Mouse (Mus musculus) kidney, adult 9 months (tissue): ENCODE data around the gene Rab3ip.

ENCODE experiments used
- DNase-seq: peaks from one replicate; pipeline ENCODE4 v3.0.0; 2022

Gene Rab3ip

DNA sequence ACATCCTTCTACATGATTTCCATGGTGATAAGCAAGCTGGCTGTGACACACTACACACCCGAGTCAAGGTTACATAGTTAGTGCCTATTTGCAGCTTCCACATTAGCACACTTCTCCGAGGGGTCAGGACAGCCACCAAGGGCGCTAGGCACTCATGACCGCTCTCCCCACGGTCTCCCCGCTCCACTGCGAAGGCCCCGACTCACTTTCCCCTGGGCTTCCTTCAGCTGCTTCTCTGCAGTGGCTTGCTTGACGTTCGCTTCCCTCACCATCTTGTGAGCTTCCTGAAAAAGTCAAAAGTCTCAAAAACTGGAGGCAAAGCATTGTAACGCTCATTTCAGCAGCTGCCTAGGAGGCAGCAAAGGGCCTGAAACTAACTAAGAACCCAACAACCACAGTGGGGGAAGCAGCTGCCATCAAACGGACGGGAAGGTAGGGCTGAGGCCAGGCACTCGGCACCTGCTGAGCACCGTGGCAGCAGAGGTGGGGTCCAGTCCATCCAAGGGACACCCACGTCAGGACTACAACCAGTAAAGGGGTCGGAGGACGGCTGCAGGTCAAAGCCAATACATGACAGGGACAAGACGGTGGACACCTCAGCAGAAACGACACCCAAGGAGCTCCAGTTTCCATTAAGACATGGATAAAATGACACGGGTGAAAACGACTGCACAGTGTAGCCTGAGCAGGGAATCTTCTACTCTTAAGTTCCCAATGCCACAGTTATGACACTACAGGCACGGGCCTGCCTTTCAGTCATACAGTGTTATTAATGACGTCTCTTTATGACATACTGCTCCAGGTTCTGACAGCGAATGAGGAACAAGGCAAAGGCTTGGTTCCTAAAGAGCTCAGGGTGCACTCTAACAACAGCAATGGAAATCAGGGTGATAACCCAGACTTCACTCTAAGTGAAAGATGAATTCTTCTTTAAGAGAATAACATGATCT is 30.9 kb downstream of the Rab3ip start:
- no peak for DNase-seq

DNA sequence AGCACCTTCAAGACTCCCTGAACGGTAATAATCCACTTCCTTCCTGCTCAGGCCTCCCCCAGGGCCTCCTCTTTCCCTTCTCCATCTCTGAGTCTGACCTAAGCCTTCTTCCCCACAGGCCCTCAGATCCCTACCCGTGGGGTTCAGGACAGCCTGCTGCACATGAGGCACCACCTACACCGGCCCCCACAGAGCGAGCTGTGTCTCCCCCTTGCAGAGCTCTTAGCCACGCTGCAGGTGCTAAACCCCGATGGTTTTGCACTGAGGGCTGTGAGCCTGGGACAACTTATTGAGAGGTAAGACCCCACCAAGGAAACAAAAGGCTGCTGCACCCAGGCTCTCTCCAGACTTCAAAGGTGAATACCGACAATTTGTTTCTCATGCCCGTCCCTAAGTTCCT is 34.0 kb downstream of the Rab3ip start:
- no peak for DNase-seq

DNA sequence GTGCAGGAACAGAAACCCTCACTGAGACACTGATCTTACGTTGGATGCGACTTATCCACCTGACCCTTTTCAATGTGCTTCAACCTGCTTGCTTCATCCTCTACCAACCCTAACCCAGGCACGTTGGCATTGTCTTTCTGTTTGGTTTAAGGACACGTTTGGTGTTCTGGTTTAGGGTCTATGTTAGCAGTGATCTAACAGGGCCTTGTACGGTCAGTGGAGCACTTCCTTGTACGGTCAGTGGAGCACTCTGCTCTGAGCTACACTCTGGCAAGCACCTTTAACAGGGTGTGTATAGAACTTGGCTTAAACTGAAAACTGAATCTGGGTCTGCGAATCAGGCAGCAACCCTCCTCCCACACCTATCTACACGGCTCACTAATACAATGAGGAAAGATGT is 35.3 kb downstream of the Rab3ip start:
- no peak for DNase-seq

DNA sequence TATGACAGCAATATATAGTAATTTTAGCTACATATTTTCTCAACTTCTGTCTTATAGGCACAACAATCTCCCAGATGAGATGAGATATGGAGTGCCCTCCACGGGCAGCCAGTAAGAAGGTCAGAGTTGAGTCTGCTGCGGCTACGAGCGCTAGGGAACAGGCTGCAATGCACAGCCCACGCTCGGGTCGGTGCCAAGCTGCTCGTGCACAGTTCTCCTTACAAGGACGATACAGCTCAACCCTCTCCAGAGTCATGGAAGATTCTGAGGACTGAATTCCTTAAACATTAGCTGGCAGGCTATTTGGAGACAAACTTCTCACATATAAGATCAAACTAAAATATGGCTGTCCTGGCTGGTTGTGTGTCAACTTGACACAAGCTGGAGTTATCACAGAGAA is 36.0 kb downstream of the Rab3ip start:
- no peak for DNase-seq

DNA sequence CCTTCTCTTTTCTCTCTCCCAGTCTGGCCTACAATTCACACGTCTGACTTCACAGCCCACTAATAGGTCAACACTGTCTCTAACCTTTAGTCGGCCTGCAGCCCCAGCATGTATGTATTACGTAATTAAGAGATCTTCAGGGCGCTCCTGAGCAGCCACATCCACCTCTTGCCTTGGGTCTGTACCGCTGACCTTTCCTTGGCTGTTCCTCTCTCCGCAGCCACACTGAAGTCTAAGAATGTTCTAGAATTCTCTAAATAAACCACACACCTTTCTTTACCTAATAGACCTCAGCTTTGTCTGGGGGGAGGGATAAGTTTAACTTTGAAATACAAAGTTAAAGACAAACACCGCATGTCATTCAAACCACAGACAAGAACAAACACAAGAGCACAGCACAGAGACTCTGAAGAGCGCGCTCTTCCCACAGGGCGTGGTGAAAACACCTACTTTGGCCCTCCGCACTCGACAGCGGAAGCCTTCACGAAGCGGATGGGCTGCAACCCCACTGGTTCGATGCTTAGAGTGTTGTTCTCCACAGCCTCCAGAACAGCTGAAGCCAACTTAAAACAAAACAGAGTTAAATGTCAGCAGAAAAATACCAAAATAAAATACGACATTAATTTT is 36.8 kb downstream of the Rab3ip start:
- DNase-seq = no peak

DNA sequence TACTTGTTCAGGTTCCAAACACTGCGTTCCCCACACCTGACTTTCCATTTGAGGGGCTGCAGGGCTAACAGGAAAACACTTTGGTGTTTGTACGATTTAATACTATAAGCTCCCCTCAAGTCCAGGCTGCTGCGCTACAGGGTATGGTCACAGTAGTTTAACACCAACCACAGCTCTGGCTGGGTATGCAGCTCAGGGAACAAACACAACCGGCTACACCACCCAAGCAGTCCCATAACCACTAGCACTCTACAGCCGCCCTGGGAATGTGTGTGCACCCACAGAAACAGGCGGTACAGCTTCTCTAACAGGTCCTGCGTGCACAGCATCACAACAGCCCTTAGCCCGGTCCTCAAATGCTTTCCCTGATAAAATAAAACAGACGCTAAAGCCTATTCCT is 37.7 kb downstream of the Rab3ip start:
- no peak for DNase-seq

DNA sequence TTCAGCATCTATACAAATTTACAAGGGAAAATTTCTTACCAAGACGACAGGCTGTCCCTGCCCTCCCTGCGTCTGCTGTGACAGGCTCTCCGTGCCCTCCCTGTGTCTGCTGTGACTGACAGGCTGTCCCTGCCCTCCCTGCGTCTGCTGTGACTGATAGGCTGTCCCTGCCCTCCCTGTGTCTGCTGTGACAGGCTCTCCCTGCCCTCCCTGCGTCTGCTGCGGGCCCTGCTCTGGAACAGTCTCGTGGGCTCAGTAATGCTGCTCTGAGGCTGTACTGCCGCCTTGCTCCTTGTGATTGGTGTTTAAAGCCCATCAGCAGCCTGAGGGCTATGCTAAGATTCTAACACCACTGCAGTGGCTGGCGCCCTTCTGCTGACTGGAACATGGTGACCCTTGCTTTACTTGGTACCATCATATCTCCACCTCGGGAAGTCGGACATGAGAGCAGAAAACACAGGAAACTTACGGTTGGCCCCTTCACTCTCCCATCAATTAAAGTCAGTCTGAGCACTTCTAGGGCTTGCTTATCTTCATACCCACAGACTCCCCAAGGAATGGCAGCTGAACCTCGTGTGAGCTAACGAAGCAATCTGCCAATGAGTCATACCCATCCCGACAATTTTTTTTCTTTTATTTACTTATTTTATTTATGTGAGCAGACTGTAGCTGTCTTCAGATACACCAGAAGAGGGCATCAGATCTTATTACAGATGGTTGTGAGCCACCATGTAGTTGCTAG is 41.5 kb downstream of the Rab3ip start:
- DNase-seq = no peak

DNA sequence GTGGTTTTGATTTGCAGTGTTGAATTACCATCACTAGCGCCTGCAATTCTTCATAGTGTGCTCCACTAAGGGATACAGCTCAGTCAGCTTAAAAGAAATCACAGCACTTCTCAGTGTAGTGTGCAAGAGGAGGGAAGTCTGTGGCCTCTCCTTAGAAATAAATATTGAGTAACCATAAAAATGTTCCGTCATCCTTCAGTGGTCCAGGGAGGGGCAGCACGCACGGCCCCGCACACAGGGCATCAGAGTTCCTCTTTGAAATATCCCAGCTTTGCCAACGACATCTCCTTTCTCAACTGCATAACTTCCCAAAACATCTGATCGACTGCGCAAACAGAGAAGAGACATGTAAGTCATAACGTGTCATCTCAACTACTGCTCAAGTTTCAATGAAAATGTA is 43.8 kb downstream of the Rab3ip start:
- DNase-seq = no peak

DNA sequence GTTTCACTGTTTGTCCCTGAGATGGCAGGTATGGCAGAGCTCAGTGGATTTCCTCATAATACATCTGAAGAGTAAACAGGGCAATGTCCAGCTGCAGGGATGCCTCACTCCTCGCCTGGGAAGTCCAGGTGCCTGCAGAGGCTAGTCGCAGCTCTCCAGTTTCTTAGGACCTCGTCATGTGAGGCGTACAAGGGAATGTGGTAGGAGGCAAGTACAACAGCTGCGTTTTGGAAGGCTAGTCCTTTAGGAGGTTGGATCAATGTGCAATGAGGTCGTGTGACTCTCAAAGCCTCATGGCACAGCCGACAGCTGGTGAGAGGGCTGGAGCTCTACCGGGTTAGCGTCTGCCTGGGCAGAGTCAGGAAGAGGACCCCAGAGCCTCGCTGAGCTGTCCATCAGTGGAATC is 46.1 kb downstream of the Rab3ip start:
- DNase-seq = no peak

DNA sequence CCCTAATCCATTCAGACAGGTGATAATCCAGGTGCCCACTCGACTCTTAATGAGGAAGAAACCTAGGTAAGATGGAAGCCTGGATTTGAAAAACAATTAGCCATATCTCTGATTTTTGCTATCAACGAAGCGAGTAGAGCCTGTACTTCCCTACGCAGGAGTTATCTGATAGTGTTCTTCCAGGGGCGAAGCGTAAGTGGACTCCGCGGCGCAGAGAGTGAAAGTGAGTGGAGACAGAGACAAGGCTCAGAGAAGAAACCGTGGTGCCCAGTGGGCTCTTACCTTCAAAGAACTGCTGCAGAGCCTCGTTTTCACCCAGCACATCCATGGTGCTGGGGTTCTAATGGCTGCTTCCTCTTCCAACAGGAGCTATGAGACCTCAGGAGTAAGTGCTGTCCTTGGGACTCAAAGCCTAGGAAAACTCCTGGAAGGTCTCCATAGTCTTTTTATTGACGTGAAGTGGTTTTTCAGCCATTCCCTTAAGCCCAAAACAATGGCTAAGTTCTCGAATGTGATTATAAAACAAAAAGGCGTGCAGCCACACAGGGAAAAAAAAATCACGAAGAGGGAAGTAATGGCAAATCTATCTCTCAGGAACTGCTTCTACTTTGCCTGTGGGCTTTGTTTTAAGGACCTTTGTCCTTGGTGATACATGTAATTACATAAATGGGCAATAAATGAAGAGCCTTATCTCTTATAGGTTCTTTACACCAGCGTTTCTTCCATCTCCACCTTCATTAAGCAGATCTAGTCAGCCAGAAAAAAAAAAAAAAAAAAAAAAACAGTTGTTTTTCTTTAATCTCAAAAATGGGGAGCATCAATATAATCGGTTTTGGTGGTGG is 54.0 kb downstream of the Rab3ip start, which contains the start of gene Myrfl:
Gene Myrfl, minus strand, starts transcription at position 584 of the 842 bp plus-strand sequence.
- DNase-seq = no peak

DNA sequence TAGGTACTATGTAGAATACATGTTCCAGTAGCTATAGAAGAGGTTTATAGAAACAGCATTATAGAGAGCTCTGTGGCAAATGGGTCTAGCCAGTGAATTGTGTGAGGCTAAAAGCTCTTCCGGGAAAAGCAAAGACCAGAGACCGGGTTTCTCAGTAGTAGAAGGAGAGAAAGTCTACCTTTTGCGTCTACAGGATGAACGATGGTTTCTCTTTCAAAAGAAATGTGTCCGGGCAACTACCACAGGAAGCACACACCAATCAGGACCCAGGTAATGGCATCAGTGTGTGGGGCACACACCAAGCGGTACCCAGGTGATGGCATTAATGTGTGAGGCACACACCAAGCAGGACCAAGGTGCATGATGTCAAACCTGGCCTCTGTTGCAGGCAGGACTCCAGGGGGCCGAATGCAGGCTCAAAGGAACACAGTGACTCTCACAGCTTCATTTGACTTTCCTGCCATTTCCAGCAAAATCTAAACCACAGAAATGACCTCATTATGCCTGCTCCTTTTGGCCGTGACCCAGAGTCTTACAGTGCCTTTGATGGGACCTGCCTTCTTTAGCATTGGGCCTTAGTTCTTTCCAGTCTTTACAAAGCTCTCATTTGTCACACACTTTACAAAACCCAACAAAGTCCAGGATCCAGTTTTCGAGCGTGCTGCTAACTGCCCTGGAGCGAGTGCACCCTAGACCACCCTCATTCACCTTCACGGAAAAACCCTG is 55.3 kb downstream of the Rab3ip start:
- DNase-seq = no peak

DNA sequence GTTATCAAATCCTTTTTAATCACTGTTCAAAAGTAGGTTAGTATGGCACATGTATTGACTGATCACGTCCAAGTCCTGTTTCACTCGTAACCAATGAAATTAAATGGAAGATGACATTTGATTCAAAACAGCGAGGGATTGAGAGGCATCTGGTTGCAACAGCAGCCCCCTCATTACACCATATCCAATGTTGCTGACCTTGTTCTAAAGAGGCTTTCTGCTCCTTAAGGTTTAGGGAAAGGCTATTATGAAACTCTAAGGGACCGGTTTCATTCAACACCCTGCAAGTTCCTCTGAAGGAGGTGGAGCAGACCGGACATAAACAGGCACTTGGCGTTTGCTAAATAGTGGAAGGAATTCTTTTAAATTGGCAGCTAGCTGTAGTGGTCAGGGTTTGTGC is 56.0 kb downstream of the Rab3ip start:
- no peak for DNase-seq

DNA sequence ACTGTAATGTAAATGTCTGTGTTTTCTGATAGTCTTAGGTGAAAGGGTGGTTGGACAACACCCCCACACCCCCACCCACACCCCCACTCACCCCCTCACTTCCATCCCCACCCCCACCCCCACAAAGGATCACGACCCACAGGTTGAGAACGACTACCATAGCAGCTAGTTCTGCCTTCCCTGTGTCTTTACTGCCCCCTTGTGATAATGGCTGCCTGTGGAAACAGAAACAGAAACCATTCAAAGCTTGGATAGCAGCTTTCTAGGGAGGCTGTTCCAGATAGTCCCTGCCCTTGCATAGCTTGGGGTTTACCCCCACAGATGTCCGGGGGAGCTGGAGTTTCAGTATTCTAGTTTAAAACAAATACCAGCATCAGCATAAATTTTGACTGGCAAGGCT is 56.8 kb downstream of the Rab3ip start:
- DNase-seq = peak; percentile 46

DNA sequence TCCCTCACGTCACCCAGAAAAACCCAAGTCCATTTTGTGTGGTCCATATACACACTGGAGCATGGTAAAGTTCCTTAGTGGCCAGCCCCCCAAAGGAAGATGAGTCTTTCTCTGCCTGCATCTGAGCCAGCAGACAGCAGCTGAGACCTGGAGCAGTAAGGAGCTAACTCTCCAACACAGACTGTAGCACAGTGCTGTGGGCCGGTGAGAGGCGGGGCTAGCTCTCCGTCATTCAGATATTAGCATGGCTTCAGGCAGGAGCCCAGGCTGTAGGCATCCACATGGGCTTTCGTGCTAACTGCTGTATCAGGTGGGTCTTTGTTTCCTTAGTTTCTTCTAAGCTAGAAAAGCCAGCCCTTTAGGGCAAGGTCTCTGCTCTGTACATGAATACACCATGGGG is 60.0 kb downstream of the Rab3ip start:
- no peak for DNase-seq

DNA sequence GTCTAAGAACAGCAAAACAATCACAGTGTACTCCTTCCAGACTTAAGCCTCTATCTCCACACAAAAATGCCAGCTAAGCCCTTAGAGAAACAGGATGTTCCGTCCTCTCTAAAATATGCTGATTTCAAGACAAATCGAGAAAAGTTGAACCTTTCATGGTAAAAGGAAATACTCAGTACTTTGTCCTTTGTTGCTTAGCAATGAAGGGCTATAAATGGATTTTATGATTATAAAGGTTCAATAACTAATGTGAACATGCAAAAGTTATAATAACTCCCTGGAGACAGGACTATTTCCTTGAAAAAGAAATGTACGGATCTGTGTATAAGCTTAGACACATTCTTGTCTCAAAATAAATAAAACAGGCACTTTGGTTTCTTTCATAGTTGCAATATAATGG is 66.0 kb downstream of the Rab3ip start:
- DNase-seq = no peak

DNA sequence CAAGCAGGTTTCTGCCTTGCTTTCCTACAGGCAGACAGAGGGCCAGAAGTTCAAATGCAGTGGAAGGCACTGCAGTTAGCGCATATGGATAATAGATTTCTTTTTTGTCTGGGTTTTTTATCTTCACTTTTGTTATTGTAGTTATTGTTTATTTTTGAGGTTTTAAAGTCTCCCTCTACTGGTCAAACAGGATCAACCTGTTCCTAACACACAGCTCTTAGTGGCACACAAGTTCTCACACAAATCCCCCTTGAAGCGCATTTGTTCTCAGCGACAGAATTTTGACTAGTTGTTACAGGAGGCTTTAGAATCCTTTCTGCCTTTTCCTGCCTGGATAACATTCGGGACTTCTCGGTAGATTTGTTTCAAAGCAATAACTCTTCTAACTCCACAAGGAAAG is 67.0 kb downstream of the Rab3ip start:
- DNase-seq = no peak

DNA sequence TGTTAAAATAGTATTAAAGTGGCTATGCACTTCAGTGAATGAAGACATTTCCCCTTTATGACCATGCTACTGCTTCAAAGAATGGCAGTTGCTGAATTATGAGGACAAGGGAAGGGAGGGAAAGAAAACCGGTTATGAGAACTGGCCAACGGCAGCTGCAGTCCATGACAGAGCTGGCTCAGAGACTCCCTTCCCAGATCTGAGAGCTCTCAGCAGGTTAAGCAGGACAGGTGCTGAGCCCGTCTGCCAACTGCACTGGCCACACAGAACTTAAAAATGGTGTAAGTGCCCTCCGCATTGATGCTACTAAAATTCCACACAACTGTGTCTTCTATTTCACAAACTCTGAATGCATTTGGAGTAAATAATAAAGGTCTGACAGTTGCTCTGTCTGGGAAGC is 73.1 kb downstream of the Rab3ip start:
- no peak for DNase-seq

DNA sequence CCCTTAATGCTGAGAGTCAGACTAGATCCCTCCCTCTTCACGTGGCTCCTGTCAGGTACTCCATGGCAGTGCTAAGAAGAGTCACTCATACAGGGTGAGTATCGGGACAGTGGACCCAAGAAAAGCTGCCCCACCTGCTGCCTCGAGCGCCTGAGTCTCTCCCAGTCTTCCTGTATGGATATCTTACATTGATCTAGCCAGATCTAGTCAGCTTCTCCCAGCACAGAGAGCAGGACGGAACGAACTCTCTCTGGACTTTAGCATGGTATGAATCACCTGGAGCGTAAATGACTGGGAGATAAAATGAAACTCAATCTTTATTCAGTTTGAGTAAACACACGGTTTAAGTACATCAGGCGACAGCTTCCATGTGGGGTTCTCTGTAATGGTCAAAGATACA is 76.1 kb downstream of the Rab3ip start:
- DNase-seq = no peak

DNA sequence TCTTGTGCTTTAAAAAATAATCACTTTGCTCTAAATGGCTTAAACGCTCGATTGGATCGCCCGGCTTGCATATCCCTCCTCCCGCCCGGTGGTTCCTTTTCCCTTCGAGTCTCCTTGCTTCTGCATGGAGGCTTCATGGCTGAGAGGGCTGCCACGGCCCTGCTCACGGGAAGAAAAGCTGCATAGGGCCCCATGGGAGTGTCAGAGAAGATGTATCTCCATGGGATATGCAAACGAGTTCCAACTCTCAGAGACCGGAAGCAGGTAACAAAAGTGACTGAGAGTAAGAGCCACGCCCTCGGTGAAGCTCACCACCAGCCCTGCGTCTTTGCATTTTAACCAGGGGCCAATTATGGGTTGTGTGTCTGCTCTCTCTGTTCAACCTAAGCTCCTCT is 78.6 kb downstream of the Rab3ip start:
- DNase-seq = no peak

DNA sequence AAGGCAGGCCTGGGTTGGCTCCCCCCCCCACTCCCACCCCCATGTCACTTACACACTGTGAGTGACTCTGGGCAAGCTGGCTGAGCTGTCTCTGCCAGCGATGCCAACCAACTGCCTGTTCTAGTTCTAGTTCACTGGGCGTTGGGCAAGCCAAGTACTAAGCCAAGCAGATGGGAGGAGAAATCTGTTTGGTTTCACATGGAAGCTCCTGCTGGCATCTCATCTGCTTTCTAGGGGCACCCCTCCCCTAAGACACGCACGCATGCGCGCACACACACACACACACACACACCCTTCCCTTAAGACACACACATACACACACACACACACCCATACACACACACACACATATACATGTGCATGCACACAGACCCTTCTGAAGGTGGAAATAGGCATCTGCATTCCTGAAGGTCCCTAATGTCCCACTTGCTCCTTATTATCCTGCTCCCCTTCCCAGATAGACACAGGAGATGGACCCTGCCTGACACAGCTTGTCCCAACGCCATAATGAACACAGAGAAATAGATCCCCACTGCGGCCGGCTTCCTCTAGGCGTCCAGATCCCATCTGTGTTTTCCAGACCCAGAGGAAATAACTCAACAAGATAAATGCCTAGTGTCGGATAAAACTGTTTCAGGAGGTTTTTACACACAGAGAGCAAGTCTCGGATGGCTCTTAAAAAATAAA is 79.1 kb downstream of the Rab3ip start:
- no peak for DNase-seq

DNA sequence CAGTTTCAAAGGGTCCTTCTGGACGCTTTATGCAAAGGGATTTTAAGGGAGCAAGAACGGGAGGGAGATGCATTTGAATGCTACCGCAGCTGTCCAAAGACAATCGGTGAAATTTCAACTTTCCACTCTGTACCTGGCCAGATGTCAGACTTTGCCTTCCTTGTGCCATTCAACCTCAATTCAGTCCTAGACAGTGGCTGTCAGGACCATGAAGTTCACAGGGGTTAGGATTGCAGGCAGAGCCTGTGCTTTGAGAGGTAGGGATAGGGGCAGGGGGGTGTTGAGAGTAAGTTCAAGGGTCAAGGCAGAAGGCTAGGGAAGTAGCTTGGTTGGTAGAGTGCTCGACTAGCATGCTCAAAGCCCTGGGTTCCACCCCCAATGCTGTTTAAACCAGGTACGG is 79.8 kb downstream of the Rab3ip start:
- no peak for DNase-seq
